Mouse (Mus musculus) urinary bladder, postnatal 14 days (tissue): Measurements from ENCODE around the gene Exoc7.

Experiments
- DNase-seq: peaks from one replicate; pipeline ENCODE4 v3.0.0; 2021; ENCODE audit warnings: low spot score

Exoc7 gene

DNA sequence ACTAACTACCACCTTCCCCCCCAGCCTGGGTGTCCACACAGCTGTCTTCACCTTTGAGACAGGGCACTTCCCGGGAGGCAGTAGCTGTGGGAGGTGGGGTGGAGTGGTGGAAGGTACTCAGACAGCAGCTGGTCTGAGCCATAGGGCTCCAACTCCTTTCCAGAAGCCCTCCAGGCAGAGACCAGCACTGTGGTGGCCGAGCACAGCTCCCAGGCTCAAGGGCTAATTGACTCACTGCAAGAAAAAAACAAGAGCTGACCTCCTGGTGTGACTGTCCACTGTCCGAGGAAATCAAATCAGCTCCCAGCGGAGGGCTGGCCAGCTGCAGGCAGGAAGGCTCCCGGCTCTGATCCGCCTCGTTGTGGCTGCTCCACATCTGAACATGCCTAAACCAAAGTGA is 67.2 kb downstream of the Exoc7 start:
- no peak for DNase-seq
